Mouse (Mus musculus) urinary bladder, postnatal 10 days (tissue): Measurements from ENCODE around the gene Nop10.

ENCODE experiments used
- DNase-seq: peaks from one replicate; pipeline ENCODE4 v3.0.0; 2022; ENCODE audit warnings: low spot score

Gene Nop10

DNA sequence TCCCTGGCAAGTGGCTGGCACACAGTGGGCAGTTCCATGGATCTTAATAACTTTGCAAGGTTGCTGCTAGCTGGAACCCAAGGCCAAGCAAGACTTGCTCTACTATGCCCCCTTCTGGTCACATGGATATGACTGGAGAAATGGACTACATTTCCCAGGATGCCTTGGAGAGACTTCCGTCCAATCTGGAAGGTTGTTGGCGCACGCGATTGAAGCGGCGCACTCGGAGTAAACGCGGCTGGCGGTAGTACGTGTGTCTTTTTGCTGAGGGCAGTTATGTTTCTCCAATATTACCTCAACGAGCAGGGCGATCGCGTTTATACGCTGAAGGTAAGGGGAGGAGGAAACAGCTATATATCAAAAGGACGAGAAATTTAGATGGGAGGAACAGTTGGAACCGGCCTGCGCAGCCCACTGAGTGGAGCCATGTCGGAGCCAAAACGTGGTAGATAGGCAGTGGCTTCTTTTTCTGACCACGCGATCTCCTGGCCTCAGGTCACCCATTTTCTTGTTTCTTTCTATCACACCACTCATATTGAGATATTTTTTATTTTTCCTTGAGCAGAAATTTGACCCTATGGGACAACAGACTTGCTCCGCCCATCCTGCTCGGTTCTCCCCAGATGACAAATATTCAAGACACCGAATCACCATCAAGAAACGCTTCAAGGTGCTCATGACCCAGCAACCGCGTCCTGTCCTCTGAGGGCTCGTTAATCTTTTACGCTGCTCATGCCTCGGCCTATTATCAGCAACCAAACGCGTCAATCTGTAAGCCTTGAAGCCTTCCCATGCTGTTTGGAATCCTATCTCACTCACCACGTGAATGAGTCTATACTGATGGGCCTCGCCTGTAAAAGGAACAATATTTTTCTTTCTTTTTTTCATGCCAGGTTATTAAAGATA, at the start of gene Nop10:
Gene Nop10, plus strand, starts transcription at position 179 of the 906 bp plus-strand sequence.
- DNase-seq = no peak

- no peak for DNase-seq
Measured at GRCm38 (mm10) chr2:112215977-112216376, 45.7 kb upstream of the Nop10 start.

GRCm38 (mm10) chr2:112217614-112218013, 44.1 kb upstream of the Nop10 start:
- no peak for DNase-seq

DNA sequence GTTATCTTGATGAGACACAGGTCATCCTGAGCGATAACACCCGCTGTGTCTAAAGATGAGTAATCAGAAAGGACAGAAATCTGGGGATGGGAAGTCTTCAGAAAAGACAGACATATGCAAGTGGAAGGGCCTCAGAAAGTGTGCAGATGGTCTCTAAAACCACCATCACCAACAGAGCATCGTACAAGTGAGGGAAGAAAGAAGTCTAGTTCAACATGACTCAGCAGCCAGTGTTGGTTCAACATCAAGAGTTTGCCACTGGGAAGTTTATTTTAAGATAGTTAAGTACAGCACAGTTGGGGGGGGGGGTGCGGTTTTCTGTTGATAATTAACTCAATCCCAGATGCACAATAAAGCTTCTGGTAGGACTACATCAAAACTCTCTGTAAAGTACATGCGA, 40.8 kb upstream of the Nop10 start:
- no peak for DNase-seq

DNA sequence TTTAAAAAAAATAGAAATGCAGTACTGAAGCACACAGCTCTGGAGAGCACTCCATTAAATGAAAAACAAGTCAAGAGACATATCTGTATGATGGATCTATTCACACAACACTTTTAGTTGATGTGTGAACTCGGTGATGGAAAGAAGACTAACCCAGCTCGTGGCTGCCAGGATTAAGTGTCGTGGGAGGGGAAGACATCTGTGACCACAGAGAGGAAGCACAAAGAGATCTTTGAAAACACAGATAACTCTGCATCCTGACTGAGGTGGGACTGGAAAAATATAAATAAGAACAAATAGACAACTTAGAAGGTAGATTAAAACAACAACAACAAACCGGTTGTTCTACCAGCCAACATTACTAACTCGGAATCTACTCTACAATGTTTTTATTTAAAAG, 39.1 kb upstream of the Nop10 start:
- DNase-seq = no peak

- DNase-seq = no peak
Measured at GRCm38 (mm10) chr2:112224356-112224755, 37.4 kb upstream of the Nop10 start.

DNA sequence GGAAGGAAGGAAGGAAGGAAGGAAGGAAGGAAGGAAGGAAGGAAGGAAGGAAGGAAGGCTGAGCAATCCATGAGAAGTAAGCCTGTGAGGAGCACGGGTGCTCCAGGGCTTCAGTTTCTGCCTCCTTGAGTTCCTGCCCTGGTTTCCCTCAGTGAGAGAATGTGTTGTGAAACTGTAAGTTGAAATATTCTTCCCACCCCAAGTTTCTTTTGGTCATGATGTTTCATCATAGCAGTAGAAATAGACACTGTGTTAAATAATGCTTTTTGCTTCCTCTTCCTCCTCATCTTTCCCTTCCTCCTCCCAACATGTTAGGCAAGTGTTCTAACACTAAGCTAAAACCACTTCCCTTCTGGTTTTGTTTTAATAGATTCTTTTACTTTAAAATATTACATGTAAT, 29.1 kb upstream of the Nop10 start:
- DNase-seq = no peak

DNA sequence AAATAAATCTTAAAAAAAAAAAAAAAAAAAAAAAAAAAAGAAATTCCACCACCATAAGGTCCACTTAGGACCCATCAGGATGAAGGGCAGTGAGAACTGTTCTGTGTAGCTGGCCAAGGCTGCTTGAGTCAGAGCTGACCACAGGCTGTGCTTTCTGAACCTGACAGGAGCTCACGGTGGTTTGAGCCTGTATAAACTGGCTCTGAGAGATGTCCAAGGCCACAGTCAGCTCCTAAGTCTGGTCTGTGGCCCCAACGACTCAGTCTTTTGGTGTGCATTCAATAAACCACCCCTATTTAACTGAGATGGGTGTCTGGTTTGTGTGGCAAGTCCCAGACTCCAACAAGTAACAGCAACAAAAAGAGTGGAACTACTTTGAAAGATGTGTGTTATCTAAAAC, 25.1 kb upstream of the Nop10 start:
- DNase-seq = no peak

DNA sequence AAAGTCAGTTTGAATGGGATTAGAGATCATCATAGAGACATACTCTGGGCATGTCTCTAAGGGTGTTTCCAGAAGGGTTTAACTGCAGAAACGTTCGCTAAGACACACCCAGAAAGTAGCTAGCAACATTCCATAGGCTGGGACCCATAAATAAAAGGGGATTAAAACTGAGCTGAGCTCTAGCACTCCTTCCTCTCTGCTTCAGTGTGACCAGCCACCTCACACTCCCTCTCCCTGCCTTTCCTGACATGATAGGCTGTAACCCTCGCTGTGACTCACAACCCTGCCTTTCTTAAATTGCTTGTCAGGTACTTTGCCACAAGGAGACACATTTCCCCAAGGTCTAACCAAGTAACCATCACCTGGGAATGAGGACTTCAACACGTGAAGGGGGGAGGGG, 23.7 kb upstream of the Nop10 start:
- no peak for DNase-seq

GRCm38 (mm10) chr2:112239212-112239934, 22.4 kb upstream of the Nop10 start, which contains the start of gene Lpcat4:
Gene Lpcat4 (plus strand): TSS chr2:112239468.
- peak; percentile 55 for DNase-seq

DNA sequence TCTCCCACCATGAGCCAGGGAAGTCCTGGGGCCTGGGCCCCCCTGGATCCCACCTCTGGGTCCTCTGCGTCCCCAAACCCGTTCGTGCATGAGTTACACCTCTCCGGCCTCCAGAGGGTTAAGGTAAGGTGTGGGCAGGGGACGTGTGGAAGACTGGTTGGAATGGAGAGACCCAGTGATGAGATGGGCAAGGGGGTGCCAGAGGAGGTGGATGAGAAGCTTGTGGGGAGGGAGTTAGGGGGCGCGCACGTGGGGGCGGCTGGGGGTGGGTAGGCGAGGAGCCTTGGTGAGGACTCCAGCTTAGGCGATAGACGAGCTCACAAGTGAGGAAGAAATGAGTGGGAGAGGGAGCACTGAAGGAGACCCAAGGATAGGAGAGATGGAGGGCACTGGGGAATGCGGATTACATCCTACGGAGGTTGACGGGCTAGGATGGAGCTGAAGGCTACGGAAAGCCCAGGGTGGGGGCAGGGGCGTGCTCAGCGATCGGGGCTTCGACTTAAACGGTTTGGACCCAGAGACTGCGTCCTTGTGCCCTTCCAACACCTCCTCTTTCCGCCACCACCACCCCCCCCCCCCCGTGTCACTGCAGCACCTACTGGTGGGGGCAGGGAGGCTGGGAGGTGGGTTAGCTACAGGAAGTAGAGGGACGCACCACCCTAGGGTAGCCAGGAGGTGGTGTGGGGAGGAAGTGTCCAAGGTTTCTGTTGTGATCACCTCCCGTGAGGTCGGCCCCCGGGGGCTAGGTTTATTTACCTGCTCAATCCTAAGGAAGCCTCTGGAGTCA, 21.6 kb upstream of the Nop10 start:
- DNase-seq = no peak

- DNase-seq = no peak
Measured at GRCm38 (mm10) chr2:112241787-112242186, 19.9 kb upstream of the Nop10 start.

DNA sequence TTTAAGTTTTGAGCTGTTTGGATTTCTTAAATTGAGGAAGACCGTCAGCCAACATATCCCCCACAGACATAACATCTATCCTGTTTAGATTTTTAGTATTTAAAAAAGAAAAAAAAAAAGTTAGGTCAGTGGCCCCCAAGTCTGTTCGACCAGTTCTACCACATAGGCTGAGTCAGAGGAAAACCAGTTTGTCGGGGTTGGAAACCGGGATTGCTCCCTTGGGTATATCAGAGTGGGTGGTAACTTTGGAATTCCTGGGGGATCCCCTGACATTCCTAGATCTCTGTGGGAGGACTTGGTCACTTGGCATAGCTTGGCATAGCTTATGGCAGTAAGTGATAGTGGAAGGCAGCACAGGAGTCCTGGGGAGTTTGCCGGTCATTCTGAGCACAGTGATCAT, 16.4 kb upstream of the Nop10 start:
- DNase-seq = no peak

DNA sequence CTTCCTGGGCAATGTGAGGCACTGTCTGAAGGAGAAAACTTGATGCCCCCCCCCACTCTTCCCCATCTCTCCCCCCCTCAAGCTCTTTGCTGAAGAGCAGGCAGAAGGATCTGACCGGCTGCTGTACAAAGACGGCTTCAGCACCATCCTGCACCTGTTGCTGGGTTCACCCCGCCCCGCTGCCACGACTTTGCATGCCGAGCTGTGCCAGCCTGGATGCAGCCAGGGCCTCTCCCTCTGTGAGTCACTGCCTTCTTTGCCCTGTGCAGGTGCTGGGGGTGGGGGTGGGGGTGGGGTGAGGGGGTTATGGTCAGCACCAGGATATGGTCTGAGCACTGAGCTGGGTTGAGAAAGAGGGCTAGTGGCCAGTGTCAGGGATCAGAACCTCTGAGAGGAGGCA, 15.5 kb upstream of the Nop10 start:
- no peak for DNase-seq

- no peak for DNase-seq
Measured at GRCm38 (mm10) chr2:112247323-112247722, 14.4 kb upstream of the Nop10 start.

GRCm38 (mm10) chr2:112249780-112250453, 11.8 kb upstream of the Nop10 start:
- no peak for DNase-seq

- DNase-seq = no peak
Measured at GRCm38 (mm10) chr2:112254675-112255515, 6.8 kb upstream of the Nop10 start.

DNA sequence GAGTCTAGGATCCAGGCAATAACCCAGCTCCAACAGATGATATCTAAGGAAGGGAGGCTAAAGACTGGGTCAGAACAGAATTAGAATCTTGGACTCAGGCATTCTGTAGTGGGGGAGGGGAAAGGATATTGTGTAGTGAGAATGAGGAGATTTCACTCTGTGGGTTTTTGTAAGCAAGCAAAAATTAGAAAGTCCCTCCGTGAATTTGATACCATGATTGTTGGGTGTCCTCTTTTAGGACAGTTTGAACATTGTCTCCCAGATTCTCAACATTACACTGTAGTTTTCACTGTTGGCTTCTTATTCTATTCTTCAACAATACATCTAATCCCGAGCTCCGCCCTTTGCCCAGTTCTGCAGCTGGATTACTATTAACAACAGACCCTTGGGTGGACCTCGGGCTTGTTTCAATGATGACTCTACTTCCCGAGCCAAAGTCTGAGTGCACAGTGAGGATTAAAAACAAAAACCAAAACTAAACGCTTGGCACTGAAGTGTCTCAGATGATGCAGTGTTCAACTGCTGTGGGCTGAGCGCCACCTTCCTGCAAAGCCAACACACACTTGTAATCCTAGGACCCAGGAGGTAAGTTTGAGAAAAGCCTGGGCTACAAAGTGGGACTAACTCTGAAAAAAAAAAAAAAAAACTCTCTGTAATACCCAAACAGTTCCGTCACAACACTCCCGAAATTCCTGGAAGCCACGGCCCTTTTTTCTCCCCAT, 2.3 kb upstream of the Nop10 start, which contains the start of gene Nutm1:
Gene Nutm1, minus strand, starts transcription at position 51 of the 722 bp plus-strand sequence.
- no peak for DNase-seq

GRCm38 (mm10) chr2:112262779-112263295, 1.1 kb downstream of the Nop10 start:
- no peak for DNase-seq

GRCm38 (mm10) chr2:112264364-112264763, 2.6 kb downstream of the Nop10 start:
- no peak for DNase-seq
